Mouse (Mus musculus): ENCODE measurements around the gene Gtpbp3.

Gtpbp3 gene

GRCm38 (mm10) chr8:71487691-71488445 lies at the start of gene Gtpbp3:
Gtpbp3 (plus strand) TSS chr8:71488103.
- peak; percentile 89 for DNase-seq (ENCODE audit: low spot score)

GRCm38 (mm10) chr8:71441404-71441803 lies 46.5 kb upstream of the Gtpbp3 start:
- peak; percentile 81 for DNase-seq (ENCODE audit: low spot score)

GRCm38 (mm10) chr8:71445096-71445495 lies 42.8 kb upstream of the Gtpbp3 start:
- DNase-seq (ENCODE audit: low spot score): no peak

GRCm38 (mm10) chr8:71451337-71451736 lies 36.6 kb upstream of the Gtpbp3 start:
- DNase-seq (ENCODE audit: low spot score): no peak

- DNase-seq (ENCODE audit: low spot score): no peak
Observed at GRCm38 (mm10) chr8:71451777-71452176, 36.1 kb upstream of the Gtpbp3 start.

- DNase-seq (ENCODE audit: low spot score): no peak
Observed at GRCm38 (mm10) chr8:71452669-71453068, 35.2 kb upstream of the Gtpbp3 start.

DNA sequence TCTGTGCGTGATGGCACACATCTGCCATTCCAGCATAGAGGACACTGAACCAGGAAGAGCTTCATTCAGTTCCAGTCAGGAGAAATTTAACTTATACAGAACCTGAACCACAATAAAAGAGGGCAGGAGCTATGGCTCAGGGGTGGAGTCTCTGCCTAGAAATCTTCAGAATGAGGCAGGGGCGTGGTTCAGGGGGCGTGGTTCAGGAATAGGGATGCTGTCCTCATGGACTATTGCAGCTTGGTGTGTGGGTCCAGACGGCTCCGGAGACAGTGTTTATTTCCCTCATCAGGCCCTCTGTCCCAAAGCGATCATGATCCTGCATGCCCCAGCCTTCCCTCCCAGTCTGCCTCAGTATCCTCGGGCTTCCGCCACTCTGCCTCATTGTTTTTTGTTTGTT lies 33.2 kb upstream of the Gtpbp3 start:
- no peak for DNase-seq (ENCODE audit: low spot score)

DNA sequence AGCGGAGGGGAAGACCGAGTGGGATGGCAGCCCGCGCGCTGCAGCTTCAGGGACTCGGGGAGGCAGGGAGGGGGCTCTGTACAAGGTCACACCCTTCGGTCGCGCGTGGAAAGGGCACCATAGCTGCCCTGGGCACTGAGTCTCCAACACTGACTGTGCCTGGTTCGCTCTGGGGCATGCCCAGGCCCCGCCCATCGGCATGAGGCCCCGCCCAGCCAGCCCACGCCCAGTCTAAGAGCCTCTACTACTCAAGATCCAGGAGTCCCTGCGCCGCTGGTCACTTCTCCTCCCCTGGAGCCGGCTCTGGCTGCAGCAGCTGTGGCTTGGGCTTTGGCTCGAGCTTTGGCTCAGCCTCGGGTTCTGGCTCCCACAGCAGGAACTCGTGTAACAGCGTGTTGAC lies 31.0 kb upstream of the Gtpbp3 start:
- DNase-seq (ENCODE audit: low spot score): no peak

- no peak for DNase-seq (ENCODE audit: low spot score)
Observed at GRCm38 (mm10) chr8:71457659-71458270, 30.1 kb upstream of the Gtpbp3 start.

DNA sequence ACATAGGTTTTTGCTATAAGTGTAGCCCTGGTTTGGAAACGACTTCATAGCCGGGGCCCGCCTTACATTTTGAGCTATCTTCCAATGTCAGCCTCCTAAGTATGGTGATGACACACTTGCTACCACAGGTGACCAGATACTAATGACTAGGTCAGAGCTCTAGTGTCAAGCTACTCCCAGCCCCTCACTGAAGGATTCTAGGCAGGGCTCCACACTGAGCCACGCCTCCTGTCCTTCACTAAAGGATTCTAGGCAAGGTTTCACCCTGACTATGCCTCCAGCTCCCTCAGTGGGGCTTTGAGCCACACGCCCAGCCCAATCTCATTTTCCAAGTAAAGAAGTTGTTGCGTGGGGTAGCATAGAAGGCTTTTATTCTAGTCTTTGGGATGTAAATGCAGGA lies 27.2 kb upstream of the Gtpbp3 start:
- DNase-seq (ENCODE audit: low spot score): no peak

DNA sequence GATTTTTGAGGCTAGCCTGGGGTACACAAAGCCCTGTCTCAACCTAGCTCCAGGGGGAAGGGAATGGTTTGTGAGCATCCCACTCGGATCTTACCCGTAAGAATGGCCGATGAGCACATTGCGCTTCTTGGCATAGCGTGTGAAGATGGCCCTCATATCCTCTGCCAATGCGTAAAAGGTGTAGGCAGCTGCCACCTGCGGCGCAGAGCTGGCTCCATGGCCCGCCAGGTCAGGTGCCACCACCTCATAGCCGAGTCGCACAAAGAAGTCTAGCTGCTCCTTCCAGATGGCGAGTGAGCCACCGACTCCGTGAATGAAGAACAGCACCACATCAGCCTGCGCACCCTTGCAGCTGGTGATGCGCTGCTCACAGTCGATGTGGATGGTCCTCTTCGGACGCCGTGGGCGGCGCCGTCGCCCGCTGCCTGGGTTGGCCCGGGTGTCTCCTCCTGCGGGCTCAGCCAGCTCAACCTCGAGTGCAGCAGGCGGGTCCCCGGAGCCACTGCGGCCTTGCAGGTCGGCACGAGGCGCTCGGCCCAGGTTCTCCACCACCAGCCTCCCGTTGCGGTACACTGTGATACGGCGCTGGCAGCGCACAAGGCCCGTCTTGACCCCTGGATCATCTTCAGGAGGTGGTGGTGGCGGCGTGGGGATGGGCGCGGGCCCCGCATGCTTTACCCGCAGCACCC lies 26.6 kb upstream of the Gtpbp3 start:
- no peak for DNase-seq (ENCODE audit: low spot score)

DNA sequence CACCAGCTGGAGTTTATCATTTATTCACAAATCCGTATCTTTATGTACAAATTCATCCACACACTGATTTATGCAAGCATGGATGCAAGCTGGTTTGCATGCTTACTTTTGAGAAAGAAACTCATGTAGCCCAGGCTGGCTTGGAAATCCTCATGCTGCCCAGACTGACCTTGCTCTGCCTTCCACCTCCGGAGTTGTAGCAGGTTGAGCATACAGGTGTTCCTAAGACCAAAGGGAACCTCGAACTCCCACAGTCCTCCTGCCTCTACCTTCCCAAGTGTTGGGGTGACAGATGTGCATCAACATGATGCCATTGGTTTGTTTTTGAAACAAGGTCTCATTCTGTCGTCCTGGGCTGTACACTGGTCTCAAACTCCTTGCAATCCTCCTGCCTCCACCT lies 25.7 kb upstream of the Gtpbp3 start:
- DNase-seq (ENCODE audit: low spot score): no peak

DNA sequence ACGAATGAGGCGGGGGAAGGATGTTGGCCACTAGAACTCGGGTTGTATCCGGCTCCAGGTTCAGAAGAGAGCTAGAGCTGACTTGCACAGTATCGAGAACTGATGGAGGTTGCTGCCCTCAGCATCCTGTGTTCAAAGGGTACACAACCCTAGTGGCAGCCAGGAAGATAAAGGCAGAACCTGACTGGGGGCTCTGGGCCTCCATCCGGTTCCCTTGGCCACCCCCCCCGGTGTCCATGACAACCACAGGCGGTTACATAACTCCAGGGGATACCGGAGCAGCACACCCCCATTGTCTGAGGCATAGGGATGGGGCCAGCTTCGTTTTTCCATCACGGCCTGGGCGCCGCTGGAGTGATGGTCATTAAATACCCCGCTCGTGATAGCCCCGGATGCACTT lies 25.1 kb upstream of the Gtpbp3 start:
- peak; percentile 50 for DNase-seq (ENCODE audit: low spot score)

- DNase-seq (ENCODE audit: low spot score): peak; percentile 98
Observed at GRCm38 (mm10) chr8:71463188-71464033, 24.5 kb upstream of the Gtpbp3 start, which contains the start of gene Abhd8. Abhd8 (minus strand) TSS chr8:71463655.

- DNase-seq (ENCODE audit: low spot score): peak; percentile 100
Observed at GRCm38 (mm10) chr8:71464513-71465500, 23.1 kb upstream of the Gtpbp3 start, which contains the start of gene Mrpl34. Mrpl34 (plus strand) TSS chr8:71464959.

DNA sequence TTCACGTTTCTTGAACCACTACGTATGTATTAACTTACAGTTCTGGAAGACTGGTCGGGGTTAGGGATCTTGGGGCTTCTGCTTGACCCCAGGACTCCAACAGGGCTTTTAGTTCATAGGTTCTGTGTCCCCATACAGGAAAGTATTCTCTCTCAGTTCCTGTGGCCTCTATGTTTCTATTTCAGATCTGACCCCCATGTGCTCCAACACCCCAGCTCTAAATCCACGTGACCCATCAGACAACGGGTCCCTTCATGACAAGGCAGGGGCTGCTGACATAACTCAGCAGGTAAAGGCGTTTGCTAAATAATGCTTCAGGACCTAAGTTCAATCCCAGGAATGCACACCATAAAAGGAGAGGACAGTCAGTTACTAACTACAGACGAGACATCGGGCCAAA lies 22.2 kb upstream of the Gtpbp3 start:
- DNase-seq (ENCODE audit: low spot score): no peak

- DNase-seq (ENCODE audit: low spot score): no peak
Observed at GRCm38 (mm10) chr8:71466198-71466597, 21.7 kb upstream of the Gtpbp3 start.

DNA sequence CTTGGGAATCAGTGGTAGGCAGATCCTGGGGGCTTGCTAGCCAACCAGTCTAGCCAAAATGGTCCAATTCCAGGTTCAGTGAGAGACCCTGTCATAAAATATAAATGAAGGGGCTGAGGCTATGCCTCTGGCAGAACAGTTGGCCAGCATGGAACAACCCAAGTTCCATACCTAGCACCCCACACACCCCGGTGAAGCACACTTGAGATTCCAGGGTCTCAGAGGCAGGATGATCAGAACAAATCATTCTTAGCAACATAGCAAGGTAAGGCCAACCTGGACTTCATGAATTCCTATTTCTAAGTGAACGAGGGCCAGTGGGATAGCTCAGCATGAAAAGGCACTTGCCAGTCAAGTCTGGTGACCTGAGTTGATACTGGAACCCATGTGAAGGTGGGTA lies 20.7 kb upstream of the Gtpbp3 start:
- no peak for DNase-seq (ENCODE audit: low spot score)

DNA sequence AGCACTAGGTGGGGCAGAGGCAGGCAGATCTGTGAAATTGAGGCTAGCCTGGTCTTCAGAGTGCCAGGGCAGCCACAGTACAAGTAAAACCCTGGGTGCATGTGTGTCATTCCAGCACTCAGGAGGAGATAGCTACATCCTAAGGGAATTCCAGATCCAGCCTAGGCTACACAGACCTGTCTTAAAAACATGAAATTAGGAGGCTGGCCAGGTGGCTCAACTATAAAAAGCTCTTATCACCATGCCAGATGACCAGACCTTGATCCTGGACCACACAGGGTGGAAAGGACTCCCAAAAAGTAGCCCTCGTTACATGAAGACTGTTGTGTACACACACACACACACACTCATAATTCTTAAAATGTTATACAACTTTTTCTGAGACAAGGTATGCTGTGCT lies 19.9 kb upstream of the Gtpbp3 start:
- no peak for DNase-seq (ENCODE audit: low spot score)

GRCm38 (mm10) chr8:71468916-71469315 lies 19.0 kb upstream of the Gtpbp3 start, which contains the start of gene Dda1:
Dda1 (plus strand) TSS chr8:71469199.
- peak; percentile 100 for DNase-seq (ENCODE audit: low spot score)

DNA sequence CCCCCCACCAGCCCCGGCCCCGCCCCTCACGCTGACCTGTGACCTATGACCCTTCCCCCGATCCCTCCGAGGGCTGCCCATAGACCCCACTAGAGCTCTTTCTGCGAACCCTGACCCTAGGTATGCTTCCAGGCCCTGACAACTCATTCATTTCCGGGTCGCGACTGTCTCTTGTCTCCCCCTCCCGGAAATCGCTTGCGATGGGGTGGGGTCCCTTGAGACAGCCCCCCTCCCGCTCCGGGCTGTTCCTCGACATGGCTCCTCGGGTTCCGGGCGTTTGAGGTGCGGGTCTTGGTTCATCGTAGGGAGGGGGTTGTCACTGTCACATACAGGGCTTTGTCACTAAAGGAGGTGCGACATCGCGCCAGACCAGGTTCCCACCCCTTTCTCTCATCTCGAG lies 18.5 kb upstream of the Gtpbp3 start:
- peak; percentile 80 for DNase-seq (ENCODE audit: low spot score)
